In genomic region chr2:179712690-179713089, GRCm38 (mm10) we compare ENCODE assay signal across 23 mouse cellular contexts.
"Had no signal": no experiment of that assay in that cellular context is flagged by ENCODE, and none has a peak within 500 bp of the region (broad histone marks: within the 10 kb centered on the region; RNA-seq: fewer than 3 reads in every experiment).

No protein-coding gene starts in this region.

- H3K4me1 ChIP-seq: liver, embryonic 13.5 days; liver, embryonic 15.5 days; lung, embryonic 15.5 days; megakaryocyte, embryonic 14.5 days; neural tube, embryonic 15.5 days had no signal

- H3K36me3 ChIP-seq: liver, embryonic 13.5 days; liver, embryonic 15.5 days; lung, embryonic 15.5 days; neural tube, embryonic 13.5 days; neural tube, embryonic 15.5 days had no signal

- H3K9ac ChIP-seq: liver, embryonic 13.5 days; liver, embryonic 15.5 days; liver, postnatal 0 days; lung, embryonic 15.5 days; neural tube, embryonic 13.5 days; neural tube, embryonic 15.5 days had no signal

- H3K27ac ChIP-seq: liver, embryonic 13.5 days; liver, embryonic 15.5 days; lung, embryonic 15.5 days; macrophage; neural tube, embryonic 13.5 days; neural tube, embryonic 15.5 days had no signal

- H3K9me3 ChIP-seq: liver, embryonic 15.5 days; lung, embryonic 15.5 days; neural tube, embryonic 13.5 days; neural tube, embryonic 15.5 days had no signal

- ATAC-seq: liver, postnatal 0 days; lung, postnatal 0 days had no signal

- H3K27me3 ChIP-seq: liver, embryonic 13.5 days; liver, embryonic 15.5 days; lung, embryonic 15.5 days; megakaryocyte, embryonic 14.5 days; neural tube, embryonic 15.5 days had no signal

- H3K4me3 ChIP-seq: liver, embryonic 13.5 days; liver, embryonic 15.5 days; lung, embryonic 15.5 days; megakaryocyte, embryonic 14.5 days; myocyte; neural tube, embryonic 13.5 days; neural tube, embryonic 15.5 days had no signal

- H3K4me2 ChIP-seq: liver, embryonic 11.5 days; liver, embryonic 13.5 days; liver, embryonic 15.5 days; lung, embryonic 15.5 days; neural tube, embryonic 13.5 days; neural tube, embryonic 15.5 days had no signal

- DNase-seq: liver; liver, embryonic 13.5 days; liver, postnatal 0 days; lung, adult 2 months; lung, postnatal 14 days; lung, postnatal 36 days; retina, postnatal 1 day; right cerebral cortex, adult 18-20 months; right cerebral cortex, postnatal 25 days; right cerebral cortex, postnatal 4 days; spleen, adult 18-20 months; thymus, adult 18-20 months; thymus, postnatal 14 days; thymus, postnatal 36 days had no signal
